Mouse (Mus musculus): ENCODE measurements around the gene Gbp2.

DNA sequence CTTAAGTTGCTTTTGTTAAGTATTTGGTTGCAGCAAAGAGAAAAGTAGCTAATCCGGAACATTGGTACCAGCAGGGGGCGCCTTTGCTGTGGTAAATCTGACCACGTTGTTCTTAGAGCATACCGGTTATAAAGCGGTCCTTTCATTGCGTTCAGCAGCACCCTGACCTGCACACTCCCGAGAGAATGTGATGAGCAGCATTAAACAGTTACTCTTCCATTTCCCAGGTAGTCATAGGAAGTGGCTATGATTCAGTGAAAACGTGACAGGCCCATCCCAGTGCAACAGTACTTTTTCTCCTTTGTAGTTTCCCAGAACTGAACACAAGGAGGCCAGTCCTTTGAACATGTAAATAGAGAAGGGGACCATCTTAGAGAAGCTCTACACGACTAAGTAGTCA is 19.8 kb downstream of the Gbp2 start:
- TF ChIP-seq CTCF (IDR thresholded peaks at IDR 0.05; ENCODE audit: control insufficient read depth, insufficient read depth, insufficient read length), result no peak
- TF ChIP-seq MYOG (IDR thresholded peaks at IDR 0.05; ENCODE audit: control insufficient read depth, extremely low read depth, insufficient read length), result no peak
- TF ChIP-seq USF1 (IDR thresholded peaks at IDR 0.05; ENCODE audit: low read depth), result no peak
- TF ChIP-seq MAX (IDR thresholded peaks at IDR 0.05), result no peak
- TF ChIP-seq FOSL1 (IDR thresholded peaks at IDR 0.05; ENCODE audit: insufficient read depth, low read length, poor library complexity, severe bottlenecking), result no peak
- no peak for TF ChIP-seq MYOD1 (IDR thresholded peaks at IDR 0.05; ENCODE audit: control insufficient read depth, insufficient read length, low read depth)
- TF ChIP-seq CEBPB (IDR thresholded peaks at IDR 0.05; ENCODE audit: low read depth), result no peak

All from C2C12 (cell line).